Mouse (Mus musculus) B cell, adult 62 days (primary cell): Measurements from ENCODE around the gene Olfr497. TPM values are rescaled to one million over a fixed set of nuclear protein-coding genes. Genes with fewer than 3 reads are reported as not detected.

Experiments
- total RNA-seq: library from RNA; stranded (reverse); gene quantifications from 4 replicates; pipeline ENCODE4 v1.2.4, GENCODE M21; 2023

Gene Olfr497
- total RNA-seq = not detected in 4 replicates

GRCm38 (mm10) chr7:108420121-108420520 is at the start of gene Olfr497:
Gene Olfr497 (plus strand): TSS chr7:108420421.

GRCm38 (mm10) chr7:108392867-108393266 is 27.4 kb upstream of the Olfr497 start, which contains the start of gene Olfr495:
Gene Olfr495 (plus strand): TSS chr7:108393167.

GRCm38 (mm10) chr7:108465026-108465425 is 44.8 kb downstream of the Olfr497 start, which contains the start of gene Olfr498:
Gene Olfr498 (plus strand): TSS chr7:108465326.

Other genes starting within 250 kb of the Olfr497 start
- gene Olfr486, start 247.7 kb upstream of the Olfr497 start, total RNA-seq = not detected in 4 replicates
- gene Olfr487, start 205.8 kb upstream of the Olfr497 start, total RNA-seq = not detected in 4 replicates
- gene Olfr488, start 162.1 kb upstream of the Olfr497 start, total RNA-seq = not detected in 4 replicates
- not detected in 4 replicates for gene Olfr490, start 131.5 kb upstream of the Olfr497 start, total RNA-seq
- gene Olfr491, start 107.0 kb upstream of the Olfr497 start, total RNA-seq = not detected in 4 replicates
- not detected in 4 replicates for gene Olfr492, start 96.7 kb upstream of the Olfr497 start, total RNA-seq
- not detected in 4 replicates for gene Olfr493, start 73.4 kb upstream of the Olfr497 start, total RNA-seq
- gene Olfr494, start 55.1 kb upstream of the Olfr497 start, total RNA-seq = not detected in 4 replicates
- not detected in 4 replicates for gene Olfr495, start 27.3 kb upstream of the Olfr497 start, total RNA-seq
- gene Olfr498, start 44.9 kb downstream of the Olfr497 start, total RNA-seq = not detected in 4 replicates
- not detected in 4 replicates for gene Olfr502, start 104.6 kb downstream of the Olfr497 start, total RNA-seq
- gene Olfr503, start 124.1 kb downstream of the Olfr497 start, total RNA-seq = not detected in 4 replicates
- not detected in 4 replicates for gene Olfr504, start 145.4 kb downstream of the Olfr497 start, total RNA-seq
- not detected in 4 replicates for gene Olfr506, start 190.4 kb downstream of the Olfr497 start, total RNA-seq
- not detected in 4 replicates for gene Olfr507, start 201.4 kb downstream of the Olfr497 start, total RNA-seq
- gene Olfr508, start 209.6 kb downstream of the Olfr497 start, total RNA-seq = not detected in 4 replicates
- 0.15 TPM in 1 of 4 replicates, not detected in the others for gene Olfr509, start 231.5 kb downstream of the Olfr497 start, total RNA-seq
- gene Olfr510, start 246.0 kb downstream of the Olfr497 start, total RNA-seq = not detected in 4 replicates